ENCODE assay signal across 10 mouse cellular contexts in the genomic region with DNA sequence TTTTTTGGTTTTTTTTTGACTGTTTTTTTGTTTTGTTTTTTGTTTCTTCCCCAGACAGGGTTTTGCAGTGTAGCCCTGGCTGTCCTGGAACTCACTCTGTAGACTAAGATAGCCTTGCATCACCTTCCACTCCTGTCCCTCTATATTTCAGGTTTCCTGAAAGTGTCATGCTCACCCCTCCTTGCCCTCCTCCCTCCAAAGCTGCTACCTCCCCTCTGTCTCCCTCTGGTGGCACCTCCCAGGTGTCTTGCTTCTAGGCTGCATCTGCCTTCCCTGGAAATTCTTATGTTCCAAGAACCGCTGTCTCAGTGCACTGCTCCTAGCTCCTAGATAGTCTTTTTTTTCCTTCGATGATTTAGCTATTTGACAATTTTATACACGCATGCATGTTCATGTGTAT. TPM values are rescaled to one million over a fixed set of nuclear protein-coding genes. Genes with fewer than 3 reads are reported as not detected.
A peak's percentile ranks its signal among the peaks of the same experiment; 100 is the strongest.
DNase-seq lines count a peak whose midpoint lies in the region; ATAC-seq and TF ChIP-seq lines count a peak whose summit lies in the region.
"Had no signal": no experiment of that assay in that cellular context is flagged by ENCODE, and none has a peak within 500 bp of the region (broad histone marks: within the 10 kb centered on the region; RNA-seq: fewer than 3 reads in every experiment).

No protein-coding gene starts in this region.

- no peaks in the 10 kb centered on the region for H3K9me3 ChIP-seq in heart, postnatal 0 days (replicated peaks; ENCODE audit: control insufficient read depth, low read length)
- no peaks in the 10 kb centered on the region for H3K9me3 ChIP-seq in midbrain, postnatal 0 days (ENCODE audit: low read length)
- no peaks in the 10 kb centered on the region for H3K9me3 ChIP-seq in midbrain, embryonic 15.5 days
- no peaks in the 10 kb centered on the region for H3K9me3 ChIP-seq in stomach, postnatal 0 days (ENCODE audit: control insufficient read depth, low read length)
- H3K9me3 ChIP-seq: embryonic facial prominence, embryonic 15.5 days; heart, embryonic 12.5 days had no signal

- H3K4me3 ChIP-seq in heart, postnatal 0 days (ENCODE audit: low read depth, low read length): no peak overlapping the region
- H3K4me3 ChIP-seq in midbrain, postnatal 0 days (ENCODE audit: low read depth, low read length): no peak overlapping the region
- no peak overlapping the region for H3K4me3 ChIP-seq in midbrain, embryonic 15.5 days
- no peak overlapping the region for H3K4me3 ChIP-seq in stomach, postnatal 0 days (ENCODE audit: low read depth, low read length)
- H3K4me3 ChIP-seq: embryonic facial prominence, embryonic 15.5 days; heart, embryonic 12.5 days had no signal

- H3K4me2 ChIP-seq in heart, postnatal 0 days (ENCODE audit: low read depth, low read length): no peak overlapping the region
- no peak overlapping the region for H3K4me2 ChIP-seq in midbrain, postnatal 0 days (ENCODE audit: low read depth, low read length, poor library complexity, severe bottlenecking)
- H3K4me2 ChIP-seq in midbrain, embryonic 15.5 days: no peak overlapping the region
- H3K4me2 ChIP-seq in stomach, postnatal 0 days (replicated peaks; ENCODE audit: low read depth): no peak overlapping the region
- H3K4me2 ChIP-seq: embryonic facial prominence, embryonic 15.5 days; heart, embryonic 12.5 days had no signal

- TF ChIP-seq CTCF in heart, postnatal 0 days (IDR thresholded peaks at IDR 0.05; ENCODE audit: low read depth): peak; percentile 48
- peak; percentile 64 for TF ChIP-seq CTCF in midbrain, postnatal 0 days (IDR thresholded peaks at IDR 0.05)
- peak; percentile 64 for TF ChIP-seq CTCF in stomach, postnatal 0 days (IDR thresholded peaks at IDR 0.05; ENCODE audit: low read depth)

- no peak for ATAC-seq in heart, postnatal 0 days (ENCODE audit: insufficient read depth, low read depth)
- no peak for ATAC-seq in midbrain, postnatal 0 days (ENCODE audit: low FRiP score)
- ATAC-seq in midbrain, embryonic 15.5 days (replicated peaks): no peak
- no peak for ATAC-seq in stomach, postnatal 0 days (ENCODE audit: low FRiP score, low TSS enrichment)
- ATAC-seq in erythroblast, adult 5-6 weeks (replicated peaks; ENCODE audit: low FRiP score, poor library complexity, severe bottlenecking): no peak

- whole genome bisulfite sequencing in heart, postnatal 0 days: 63% methylated on average over 3 of the region's 3 CpGs
- WGBS in midbrain, postnatal 0 days: 65% methylated on average over 3 of the region's 3 CpGs
- WGBS in midbrain, embryonic 15.5 days: 61% methylated on average over 3 of the region's 3 CpGs
- 60% methylated on average over 3 of the region's 3 CpGs for WGBS in stomach, postnatal 0 days

- no peak overlapping the region for H3K27ac ChIP-seq in heart, postnatal 0 days (ENCODE audit: low read depth)
- no peak overlapping the region for H3K27ac ChIP-seq in midbrain, postnatal 0 days (ENCODE audit: low read depth, low read length)
- no peak overlapping the region for H3K27ac ChIP-seq in midbrain, embryonic 15.5 days
- no peak overlapping the region for H3K27ac ChIP-seq in stomach, postnatal 0 days (replicated peaks)
- H3K27ac ChIP-seq: embryonic facial prominence, embryonic 15.5 days had no signal

- no peaks in the 10 kb centered on the region for H3K4me1 ChIP-seq in heart, postnatal 0 days (ENCODE audit: control insufficient read depth, insufficient read depth)
- no peaks in the 10 kb centered on the region for H3K4me1 ChIP-seq in midbrain, postnatal 0 days (ENCODE audit: insufficient read depth, low read length)
- 0 out of 2 replicates have a peak, but pooled peaks cover 2% of the 10 kb centered on the region for H3K4me1 ChIP-seq in midbrain, embryonic 15.5 days
- no peaks in the 10 kb centered on the region for H3K4me1 ChIP-seq in stomach, postnatal 0 days (replicated peaks; ENCODE audit: control insufficient read depth, insufficient read depth)
- H3K4me1 ChIP-seq: embryonic facial prominence, embryonic 15.5 days; heart, embryonic 12.5 days had no signal

- H3K36me3 ChIP-seq in heart, postnatal 0 days (replicated peaks; ENCODE audit: control insufficient read depth, insufficient read depth, low read length): peaks cover 13% of the 10 kb centered on the region
- peaks cover 14% of the 10 kb centered on the region for H3K36me3 ChIP-seq in midbrain, postnatal 0 days (ENCODE audit: insufficient read depth, low read length)
- H3K36me3 ChIP-seq in midbrain, embryonic 15.5 days (replicated peaks): peaks cover 11% of the 10 kb centered on the region
- peaks cover 3% of the 10 kb centered on the region; the same call in 1 of the 2 replicates for H3K36me3 ChIP-seq in stomach, postnatal 0 days (ENCODE audit: control insufficient read depth, insufficient read depth, low read length)

- TF ChIP-seq EP300 in heart, postnatal 0 days (IDR thresholded peaks at IDR 0.05; ENCODE audit: low read depth): no peak
- TF ChIP-seq EP300 in stomach, postnatal 0 days (optimal IDR thresholded peaks at IDR 0.05): no peak

- no peak for DNase-seq in heart, postnatal 0 days (ENCODE audit: low spot score)
- DNase-seq in heart, adult 11 months: no peak
- no peak for DNase-seq in midbrain, postnatal 0 days (ENCODE audit: low spot score)
- peak; percentile 78 for DNase-seq in R1 (ENCODE audit: low read depth, low spot score)
- no peak for DNase-seq in stomach, postnatal 0 days (ENCODE audit: low spot score)
- DNase-seq in spleen, postnatal 14 days (ENCODE audit: low spot score in 2 of 2): no peak

- no peak overlapping the region for H3K9ac ChIP-seq in heart, postnatal 0 days (replicated peaks; ENCODE audit: low read depth, low read length)
- H3K9ac ChIP-seq in midbrain, postnatal 0 days (replicated peaks; ENCODE audit: low read length, poor library complexity, severe bottlenecking): no peak overlapping the region
- H3K9ac ChIP-seq in midbrain, embryonic 15.5 days: no peak overlapping the region
- H3K9ac ChIP-seq in stomach, postnatal 0 days (ENCODE audit: low read length): no peak overlapping the region
- H3K9ac ChIP-seq: embryonic facial prominence, embryonic 15.5 days; heart, embryonic 12.5 days had no signal

- no peaks in the 10 kb centered on the region for H3K27me3 ChIP-seq in heart, postnatal 0 days (ENCODE audit: control insufficient read depth, insufficient read depth, low read length)
- H3K27me3 ChIP-seq in midbrain, postnatal 0 days (ENCODE audit: insufficient read depth, low read length): no peaks in the 10 kb centered on the region
- H3K27me3 ChIP-seq in midbrain, embryonic 15.5 days (replicated peaks): no peaks in the 10 kb centered on the region
- H3K27me3 ChIP-seq in stomach, postnatal 0 days (ENCODE audit: control insufficient read depth, insufficient read depth, low read length): no peaks in the 10 kb centered on the region
- H3K27me3 ChIP-seq: embryonic facial prominence, embryonic 15.5 days; heart, embryonic 12.5 days had no signal

RNA-seq across cellular contexts. Expression of a gene that starts 11.9 kb away (rescaled TPM):
- total RNA-seq in heart, postnatal 0 days (2014; rRNA removed; ENCODE audit: low replicate concordance): 379 and 399 TPM in 2 replicates
- polyA plus RNA-seq in heart, postnatal 0 days (2015; fragmentation: Nextera tagmentation; extraction: Ambion mirVana): 597 and 614 TPM in 2 replicates
- 947 and 1,050 TPM in 2 replicates for total RNA-seq in midbrain, postnatal 0 days (2014; rRNA removed)
- 1,199 and 1,354 TPM in 2 replicates for polyA plus RNA-seq in midbrain, postnatal 0 days (2015; fragmentation: Nextera tagmentation; extraction: Ambion mirVana)
- 1,373 and 1,532 TPM in 2 replicates for polyA plus RNA-seq in midbrain, embryonic 15.5 days (2015; fragmentation: Nextera tagmentation; extraction: Ambion mirVana)
- polyA plus RNA-seq in stomach, postnatal 0 days (2015; fragmentation: Nextera tagmentation; extraction: Ambion mirVana): 1,436 and 1,585 TPM in 2 replicates
- total RNA-seq in erythroblast, adult 5-6 weeks (2015; ENCODE audit: low replicate concordance): 1,027 and 1,158 TPM in 2 replicates
- 910 and 1,101 TPM in 2 replicates for total RNA-seq in erythroblast, adult 5-6 weeks (2017; ENCODE audit: low replicate concordance)

RNA-seq across cellular contexts. Expression of a gene that starts 44.0 kb away (rescaled TPM):
- total RNA-seq in heart, postnatal 0 days (2014; rRNA removed; ENCODE audit: low replicate concordance): 19.8 and 25.0 TPM in 2 replicates
- 50.5 and 57.4 TPM in 2 replicates for polyA plus RNA-seq in heart, postnatal 0 days (2015; fragmentation: Nextera tagmentation; extraction: Ambion mirVana)
- 48.1 and 54.8 TPM in 2 replicates for total RNA-seq in midbrain, postnatal 0 days (2014; rRNA removed)
- polyA plus RNA-seq in midbrain, postnatal 0 days (2015; fragmentation: Nextera tagmentation; extraction: Ambion mirVana): 116 and 124 TPM in 2 replicates
- 103 and 106 TPM in 2 replicates for polyA plus RNA-seq in midbrain, embryonic 15.5 days (2015; fragmentation: Nextera tagmentation; extraction: Ambion mirVana)
- 33.6 and 38.2 TPM in 2 replicates for polyA plus RNA-seq in stomach, postnatal 0 days (2015; fragmentation: Nextera tagmentation; extraction: Ambion mirVana)
- total RNA-seq in erythroblast, adult 5-6 weeks (2015; ENCODE audit: low replicate concordance): 6.9 and 20.5 TPM in 2 replicates
- total RNA-seq in erythroblast, adult 5-6 weeks (2017; ENCODE audit: low replicate concordance): 2.9 and 3.7 TPM in 2 replicates

RNA-seq across cellular contexts. Expression of a gene that starts 44.3 kb away (rescaled TPM):
- 16.0 and 20.7 TPM in 2 replicates for total RNA-seq in heart, postnatal 0 days (2014; rRNA removed; ENCODE audit: low replicate concordance)
- polyA plus RNA-seq in heart, postnatal 0 days (2015; fragmentation: Nextera tagmentation; extraction: Ambion mirVana): 14.0 TPM in 2 replicates
- 39.0 and 42.1 TPM in 2 replicates for total RNA-seq in midbrain, postnatal 0 days (2014; rRNA removed)
- 53.4 and 56.2 TPM in 2 replicates for polyA plus RNA-seq in midbrain, postnatal 0 days (2015; fragmentation: Nextera tagmentation; extraction: Ambion mirVana)
- 67.3 and 68.9 TPM in 2 replicates for polyA plus RNA-seq in midbrain, embryonic 15.5 days (2015; fragmentation: Nextera tagmentation; extraction: Ambion mirVana)
- 14.9 and 16.2 TPM in 2 replicates for polyA plus RNA-seq in stomach, postnatal 0 days (2015; fragmentation: Nextera tagmentation; extraction: Ambion mirVana)
- 4.6 and 6.1 TPM in 2 replicates for total RNA-seq in erythroblast, adult 5-6 weeks (2015; ENCODE audit: low replicate concordance)
- total RNA-seq in erythroblast, adult 5-6 weeks (2017; ENCODE audit: low replicate concordance): 2.6 and 5.6 TPM in 2 replicates
